Mouse (Mus musculus): ENCODE results near the gene Ugt1a2.

DNA sequence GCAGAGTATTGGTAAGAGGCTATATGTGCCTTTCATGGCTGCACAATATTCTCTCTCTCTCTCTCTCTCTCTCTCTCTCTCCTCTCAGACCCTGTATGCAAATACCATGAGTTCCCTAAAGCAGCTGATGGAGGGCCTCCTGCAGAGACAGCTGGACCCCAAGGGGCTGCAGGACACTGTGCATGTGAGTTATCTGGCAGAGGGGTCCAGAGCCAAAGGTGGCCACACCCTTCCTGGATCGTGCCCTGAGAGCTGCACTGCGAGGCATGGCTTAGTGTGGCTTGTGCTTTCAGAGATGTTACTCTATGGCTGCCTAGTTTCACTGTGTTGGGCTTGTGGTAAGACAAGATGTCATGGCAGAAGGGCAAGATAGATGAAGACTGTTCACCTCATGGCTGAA lies 47.3 kb downstream of the Ugt1a2 start:
- TF ChIP-seq CTCF (IDR thresholded peaks at IDR 0.05; ENCODE audit: borderline replicate concordance, insufficient read depth, low read length) (no peak), POLR2A (IDR thresholded peaks at IDR 0.05; ENCODE audit: low read depth, low read length) (no peak)
